20 mouse cellular contexts compared by ENCODE assay signal in the genomic region with DNA sequence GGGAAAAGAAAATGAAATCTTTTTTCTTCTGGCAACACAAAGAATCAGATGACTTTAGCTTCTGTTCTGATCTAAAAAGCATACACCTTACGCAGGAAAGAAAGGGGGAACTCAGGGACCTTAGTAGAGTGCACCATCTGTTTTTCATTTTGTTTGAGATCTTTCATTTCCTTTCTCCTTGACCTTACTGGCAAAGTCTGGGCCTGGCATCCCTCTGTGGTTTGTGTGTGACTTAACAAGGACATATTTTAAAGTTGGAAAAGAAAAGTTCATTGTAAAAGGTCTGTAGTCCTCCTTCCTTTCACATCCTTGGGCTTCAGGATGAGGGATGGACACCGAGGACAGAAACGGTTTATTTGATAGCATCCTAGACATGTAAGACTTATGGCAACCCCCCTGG. TPM values are rescaled to one million over a fixed set of nuclear protein-coding genes. Genes with fewer than 3 reads are reported as not detected.
DNase-seq lines count a peak whose midpoint lies in the region; ATAC-seq and TF ChIP-seq lines count a peak whose summit lies in the region.
"Had no signal": no experiment of that assay in that cellular context is flagged by ENCODE, and none has a peak within 500 bp of the region (broad histone marks: within the 10 kb centered on the region; RNA-seq: fewer than 3 reads in every experiment).

No protein-coding gene starts in this region.

- ATAC-seq in heart, embryonic 11.5 days (replicated peaks; ENCODE audit: insufficient number of reproducible peaks, low FRiP score, low TSS enrichment), result no peak
- ATAC-seq in neural tube, embryonic 11.5 days (ENCODE audit: insufficient read depth, low FRiP score, low TSS enrichment), result no peak
- ATAC-seq: hindbrain, postnatal 0 days; midbrain, embryonic 16.5 days had no signal

- no peak overlapping the region for H3K4me3 ChIP-seq in heart, embryonic 11.5 days (ENCODE audit: low read depth, low read length)
- H3K4me3 ChIP-seq in neural tube, embryonic 11.5 days (ENCODE audit: low read depth, low read length), result no peak overlapping the region
- H3K4me3 ChIP-seq in left cerebral cortex, adult 2 months, result no peak overlapping the region
- H3K4me3 ChIP-seq: heart, embryonic 13.5 days; liver, embryonic 13.5 days; megakaryocyte, embryonic 14.5 days; stomach, embryonic 15.5 days had no signal

- no peak overlapping the region for H3K9ac ChIP-seq in heart, embryonic 11.5 days (ENCODE audit: low read depth, low read length)
- H3K9ac ChIP-seq in neural tube, embryonic 11.5 days (ENCODE audit: low read length), result no peak overlapping the region
- H3K9ac ChIP-seq: heart, embryonic 13.5 days; liver, embryonic 13.5 days; stomach, embryonic 15.5 days had no signal

- intact Hi-C loops in left cerebral cortex, adult 2 months (cut with DNase I), result loop anchor here (2.0 to 10.0 kb wide), 5 partner anchors 95 to 1539 kb away; no protein-coding TSS in a partner anchor
- intact Hi-C loops in left cerebral cortex, postnatal 25 days (cut with DNase I), result loop anchor here (5.0 kb wide), 1 partner anchor 151 kb away; no protein-coding TSS in a partner anchor

- WGBS in heart, embryonic 11.5 days (ENCODE audit: insufficient replicate concordance), result 77% methylated on average over 3 of the region's 3 CpGs
- WGBS in neural tube, embryonic 11.5 days, result 61% methylated on average over 3 of the region's 3 CpGs

- no peaks in the 10 kb centered on the region for H3K9me3 ChIP-seq in heart, embryonic 11.5 days (replicated peaks; ENCODE audit: control insufficient read depth, low read length)
- H3K9me3 ChIP-seq in neural tube, embryonic 11.5 days (ENCODE audit: control insufficient read depth, low read length), result no peaks in the 10 kb centered on the region
- H3K9me3 ChIP-seq: heart, embryonic 13.5 days; liver, embryonic 13.5 days; megakaryocyte, embryonic 14.5 days; stomach, embryonic 15.5 days had no signal

- no peaks in the 10 kb centered on the region for H3K27me3 ChIP-seq in heart, embryonic 11.5 days (ENCODE audit: control insufficient read depth, insufficient read depth, low read length)
- no peaks in the 10 kb centered on the region for H3K27me3 ChIP-seq in neural tube, embryonic 11.5 days (ENCODE audit: control insufficient read depth, insufficient read depth, low read length)
- H3K27me3 ChIP-seq: heart, embryonic 13.5 days; liver, embryonic 13.5 days; megakaryocyte, embryonic 14.5 days; stomach, embryonic 15.5 days had no signal

- H3K4me2 ChIP-seq in heart, embryonic 11.5 days, result no peak overlapping the region
- H3K4me2 ChIP-seq in neural tube, embryonic 11.5 days (ENCODE audit: low read depth), result no peak overlapping the region
- H3K4me2 ChIP-seq: heart, embryonic 13.5 days; liver, embryonic 13.5 days; stomach, embryonic 15.5 days had no signal

- H3K27ac ChIP-seq in heart, embryonic 11.5 days (ENCODE audit: low read depth, low read length), result no peak overlapping the region
- H3K27ac ChIP-seq in neural tube, embryonic 11.5 days (ENCODE audit: low read depth, low read length), result peak overlapping the region; percentile 14; the same call in 1 of the 2 replicates
- no peak overlapping the region for H3K27ac ChIP-seq in left cerebral cortex, adult 2 months
- H3K27ac ChIP-seq: heart, embryonic 13.5 days; hindbrain, postnatal 0 days; liver, embryonic 13.5 days; stomach, embryonic 15.5 days had no signal

- H3K4me1 ChIP-seq in heart, embryonic 11.5 days (ENCODE audit: control insufficient read depth, insufficient read depth, low read length), result no peaks in the 10 kb centered on the region
- no peaks in the 10 kb centered on the region for H3K4me1 ChIP-seq in neural tube, embryonic 11.5 days (ENCODE audit: control insufficient read depth, insufficient read depth, low read length)
- H3K4me1 ChIP-seq: heart, embryonic 13.5 days; liver, embryonic 13.5 days; stomach, embryonic 15.5 days had no signal

- peak; percentile 66 for DNase-seq in heart, adult 11 months
- DNase-seq in embryo, embryonic 11.5 days (ENCODE audit: low read depth, low spot score), result peak; percentile 45
- peak; percentile 86 for DNase-seq in forelimb bud, embryonic 11.5 days (ENCODE audit: low read depth, low spot score)
- DNase-seq in neural tube, embryonic 11.5 days (ENCODE audit: low spot score), result no peak
- DNase-seq in left cerebral cortex, adult 2 months (ENCODE audit: extremely low spot score in 1 of 2, low spot score in 2 of 2), result no peak
- no peak for DNase-seq in left cerebral cortex, postnatal 25 days (ENCODE audit: low spot score in 2 of 2)
- DNase-seq: cerebellum, adult 11-12 months; cerebellum, postnatal 25 days; heart, postnatal 36 days; kidney, adult 18-20 months; kidney, postnatal 10 days; liver, embryonic 13.5 days; thymus, adult 2 months had no signal

- H3K36me3 ChIP-seq in heart, embryonic 11.5 days (ENCODE audit: control insufficient read depth, insufficient read depth, low read length), result no peaks in the 10 kb centered on the region
- H3K36me3 ChIP-seq in neural tube, embryonic 11.5 days (ENCODE audit: control insufficient read depth, insufficient read depth, low read length), result no peaks in the 10 kb centered on the region
- H3K36me3 ChIP-seq: heart, embryonic 13.5 days; liver, embryonic 13.5 days; stomach, embryonic 15.5 days had no signal

- no peak for TF ChIP-seq CTCF in left cerebral cortex, adult 2 months (IDR thresholded peaks at IDR 0.05)

RNA-seq across cellular contexts. Expression of gene Gm7879, which starts 17.0 kb away (rescaled TPM):
- not detected in 2 replicates for polyA plus RNA-seq in heart, embryonic 11.5 days (2014; fragmentation: Nextera tagmentation; extraction: Ambion mirVana)
- polyA plus RNA-seq in neural tube, embryonic 11.5 days (2014; fragmentation: Nextera tagmentation; extraction: Ambion mirVana), result 1.1 TPM in 1 of 2 replicates, not detected in the other
- 10 to 100 TPM in 1 of 2 experiments, 1 to 10 TPM in 1; 9.8 to 11.0 TPM for total RNA-seq in left cerebral cortex, adult 2 months (2021)
- total RNA-seq in left cerebral cortex, postnatal 25 days (2021), result 10 to 100 TPM in 1 of 2 experiments, 1 to 10 TPM in 1; 6.8 to 11.1 TPM
- total RNA-seq: hindbrain, postnatal 0 days had no signal
- polyA plus RNA-seq: spleen, adult 2 months had no signal

RNA-seq across cellular contexts. Expression of gene Cd38, which starts 27.6 kb away (rescaled TPM):
- 20.2 and 20.3 TPM in 2 replicates for polyA plus RNA-seq in heart, embryonic 11.5 days (2014; fragmentation: Nextera tagmentation; extraction: Ambion mirVana)
- 9.9 and 11.5 TPM in 2 replicates for polyA plus RNA-seq in neural tube, embryonic 11.5 days (2014; fragmentation: Nextera tagmentation; extraction: Ambion mirVana)
- 1 to 10 TPM; 1.2 to 2.2 TPM for total RNA-seq in left cerebral cortex, adult 2 months (2021)
- total RNA-seq in left cerebral cortex, postnatal 25 days (2021), result 1 to 10 TPM; 2.1 to 2.5 TPM

Comparison
In these comparisons a context has a peak if more than half of its experiments do, and no peak if none do; other contexts are left out.
1. DNase-seq: peak in heart, adult 11 months (single experiment), embryo, embryonic 11.5 days (single experiment) and forelimb bud, embryonic 11.5 days (single experiment); none in neural tube, embryonic 11.5 days (single experiment), left cerebral cortex, adult 2 months (0 of 2) and left cerebral cortex, postnatal 25 days (0 of 2).